Mouse (Mus musculus): Measurements from ENCODE around the gene Mecom.

DNA sequence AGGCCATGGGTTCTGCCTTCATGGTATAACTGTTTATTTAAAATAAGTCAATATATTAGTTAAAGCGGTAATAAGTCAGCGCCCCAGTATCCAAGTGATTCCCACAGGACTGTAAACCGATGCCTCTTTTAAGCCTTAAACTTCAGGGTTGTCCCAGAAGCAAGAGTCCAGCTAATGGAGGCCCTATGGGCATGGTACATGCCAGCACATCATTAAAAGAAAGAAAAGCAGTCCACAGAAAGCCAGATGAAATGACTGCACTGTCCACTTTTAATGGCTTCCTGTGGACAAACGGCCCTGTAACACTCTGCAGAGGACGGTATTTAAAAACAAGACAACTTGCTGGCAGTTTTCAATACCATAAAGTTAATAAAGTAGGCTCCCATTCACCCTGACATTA lies 531.0 kb downstream of the Mecom start:
- TF ChIP-seq MAFK (IDR thresholded peaks at IDR 0.05; ENCODE audit: insufficient read depth, low read depth, low read length) (no peak), ZNF384 (IDR thresholded peaks at IDR 0.05; ENCODE audit: low read depth, low read length) (no peak)
